Mouse (Mus musculus): Measurements from ENCODE around the gene Pa2g4. TPM values are rescaled to one million over a fixed set of nuclear protein-coding genes. Genes with fewer than 3 reads are reported as not detected.

Gene Pa2g4
- polyA plus RNA-seq, 1 experiment from 2014 or later, result 267 TPM

Small RNA genes within 50 kb of the gene (microRNA-seq; reads per million reads assigned to microRNA genes)
- gene Gm47275 (0.88 reads per million), gene Mir6916 (not detected), gene Mir6917 (not detected)

Other genes with a start within 250 kb of the Pa2g4 start
- gene Cnpy2, start 243.5 kb downstream of the Pa2g4 start, polyA plus RNA-seq (2016; fragmentation: Nextera tagmentation; extraction: Ambion mirVana), result 313 and 334 TPM in 2 replicates
- gene Cs, start 228.3 kb downstream of the Pa2g4 start, polyA plus RNA-seq (2016; fragmentation: Nextera tagmentation; extraction: Ambion mirVana), result 248 and 251 TPM in 2 replicates
- gene Coq10a, start 197.0 kb downstream of the Pa2g4 start, polyA plus RNA-seq (2016; fragmentation: Nextera tagmentation; extraction: Ambion mirVana), result 5.6 and 9.1 TPM in 2 replicates
- 15.9 and 16.5 TPM in 2 replicates for gene Ankrd52, start 188.9 kb downstream of the Pa2g4 start, polyA plus RNA-seq (2016; fragmentation: Nextera tagmentation; extraction: Ambion mirVana)
- 0.21 TPM in 1 of 2 replicates, not detected in the other for gene Slc39a5, start 164.8 kb downstream of the Pa2g4 start, polyA plus RNA-seq (2016; fragmentation: Nextera tagmentation; extraction: Ambion mirVana)
- 98.7 and 133 TPM in 2 replicates for gene Nabp2, start 154.5 kb downstream of the Pa2g4 start, polyA plus RNA-seq (2016; fragmentation: Nextera tagmentation; extraction: Ambion mirVana)
- gene Rnf41, start 154.3 kb downstream of the Pa2g4 start, polyA plus RNA-seq (2016; fragmentation: Nextera tagmentation; extraction: Ambion mirVana), result 41.9 and 43.6 TPM in 2 replicates
- gene Smarcc2, start 106.7 kb downstream of the Pa2g4 start, polyA plus RNA-seq (2016; fragmentation: Nextera tagmentation; extraction: Ambion mirVana), result 64.2 and 91.3 TPM in 2 replicates
- gene Myl6, start 71.8 kb downstream of the Pa2g4 start, polyA plus RNA-seq (2016; fragmentation: Nextera tagmentation; extraction: Ambion mirVana), result 685 and 729 TPM in 2 replicates
- 1.6 and 3.3 TPM in 2 replicates for gene Myl6b, start 67.3 kb downstream of the Pa2g4 start, polyA plus RNA-seq (2016; fragmentation: Nextera tagmentation; extraction: Ambion mirVana)
- 7.0 and 8.4 TPM in 2 replicates for gene Esyt1, start 40.1 kb downstream of the Pa2g4 start, polyA plus RNA-seq (2016; fragmentation: Nextera tagmentation; extraction: Ambion mirVana)
- gene Zc3h10, start 18.2 kb downstream of the Pa2g4 start, polyA plus RNA-seq (2016; fragmentation: Nextera tagmentation; extraction: Ambion mirVana), result 14.5 and 15.4 TPM in 2 replicates
- 3,499 and 3,829 TPM in 2 replicates for gene Rpl41, start 16.7 kb downstream of the Pa2g4 start, polyA plus RNA-seq (2016; fragmentation: Nextera tagmentation; extraction: Ambion mirVana)
- 3.2 and 5.3 TPM in 2 replicates for gene Erbb3, start 23.7 kb upstream of the Pa2g4 start, polyA plus RNA-seq (2016; fragmentation: Nextera tagmentation; extraction: Ambion mirVana)
- gene Rps26, start 60.8 kb upstream of the Pa2g4 start, polyA plus RNA-seq (2016; fragmentation: Nextera tagmentation; extraction: Ambion mirVana), result 592 and 676 TPM in 2 replicates
- 2.4 and 2.9 TPM in 2 replicates for gene Ikzf4, start 80.0 kb upstream of the Pa2g4 start, polyA plus RNA-seq (2016; fragmentation: Nextera tagmentation; extraction: Ambion mirVana)
- gene Suox, start 108.1 kb upstream of the Pa2g4 start, polyA plus RNA-seq (2016; fragmentation: Nextera tagmentation; extraction: Ambion mirVana), result 11.3 and 12.5 TPM in 2 replicates
- 54.0 and 68.0 TPM in 2 replicates for gene Rab5b, start 130.3 kb upstream of the Pa2g4 start, polyA plus RNA-seq (2016; fragmentation: Nextera tagmentation; extraction: Ambion mirVana)
- 0.25 and 0.55 TPM in 2 replicates for gene Pmel, start 138.2 kb upstream of the Pa2g4 start, polyA plus RNA-seq (2016; fragmentation: Nextera tagmentation; extraction: Ambion mirVana)
- 136 and 150 TPM in 2 replicates for gene Cdk2, start 139.0 kb upstream of the Pa2g4 start, polyA plus RNA-seq (2016; fragmentation: Nextera tagmentation; extraction: Ambion mirVana)
- gene Dgka, start 178.9 kb upstream of the Pa2g4 start, polyA plus RNA-seq (2016; fragmentation: Nextera tagmentation; extraction: Ambion mirVana), result 3.7 and 5.0 TPM in 2 replicates
- 61.0 and 63.1 TPM in 2 replicates for gene Pym1, start 181.9 kb upstream of the Pa2g4 start, polyA plus RNA-seq (2016; fragmentation: Nextera tagmentation; extraction: Ambion mirVana)
- 0.21 and 0.30 TPM in 2 replicates for gene Mmp19, start 224.9 kb upstream of the Pa2g4 start, polyA plus RNA-seq (2016; fragmentation: Nextera tagmentation; extraction: Ambion mirVana)
- 47.7 and 54.0 TPM in 2 replicates for gene Dnajc14, start 238.1 kb upstream of the Pa2g4 start, polyA plus RNA-seq (2016; fragmentation: Nextera tagmentation; extraction: Ambion mirVana)
- gene Tmem198b, start 238.4 kb upstream of the Pa2g4 start, polyA plus RNA-seq (2016; fragmentation: Nextera tagmentation; extraction: Ambion mirVana), result 14.8 and 19.8 TPM in 2 replicates